Mouse (Mus musculus) B cell, adult 62 days (primary cell): Measurements from ENCODE around the gene Tlr7. TPM values are rescaled to one million over a fixed set of nuclear protein-coding genes. Genes with fewer than 3 reads are reported as not detected.

Experiments
- total RNA-seq: library from RNA; stranded (reverse); gene quantifications from 4 replicates; pipeline ENCODE4 v1.2.4, GENCODE M21; 2023

The Tlr7 gene
- 34.2 to 43.2 TPM (median 39.4 TPM) in 4 replicates for total RNA-seq

DNA sequence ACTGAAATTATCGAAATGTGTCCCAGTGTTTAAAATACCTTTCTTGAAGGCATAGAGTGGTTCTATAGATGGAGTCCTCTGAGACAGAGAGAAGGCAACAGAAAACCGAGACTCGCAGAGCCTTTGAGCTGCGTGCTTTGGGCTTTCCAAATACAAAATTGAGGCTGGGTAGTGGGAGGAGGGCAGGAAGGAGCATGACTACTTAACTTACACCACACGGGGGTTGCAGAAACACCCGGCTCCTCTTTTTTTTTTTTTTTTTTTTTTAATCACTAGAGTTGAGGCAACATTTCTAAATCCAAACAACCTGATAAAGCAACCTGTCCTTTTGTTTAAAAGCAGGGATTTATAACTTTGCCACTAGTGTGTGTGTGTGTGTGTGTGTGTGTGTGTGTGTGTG is at the start of gene Tlr7:
TSS of gene Tlr7 (minus strand) at position 160 of the 400 bp plus-strand sequence.

DNA sequence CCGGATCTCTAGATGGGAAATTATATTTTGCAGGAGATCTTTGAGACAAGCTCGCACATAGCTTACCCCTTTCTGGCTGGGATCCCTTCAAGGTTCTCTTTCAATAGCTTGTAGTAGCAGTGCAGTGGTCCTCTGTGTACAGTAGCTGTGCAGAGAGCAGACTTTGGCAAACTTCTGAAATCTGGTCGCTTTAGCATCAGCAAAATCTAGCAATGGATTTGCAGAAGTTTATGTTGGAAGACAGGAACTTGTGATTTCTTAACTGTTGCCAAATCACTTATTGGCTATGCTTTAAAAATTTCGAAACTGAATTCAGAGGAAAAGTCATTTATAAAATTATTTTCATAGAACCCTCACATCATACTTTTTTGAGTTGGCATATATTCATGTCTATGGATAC is 66.3 kb downstream of the Tlr7 start, which contains the start of gene Tlr8:
TSS of gene Tlr8 (minus strand) at position 244 of the 400 bp plus-strand sequence.

Other genes with a start within 250 kb of the Tlr7 start
- 3,204 to 3,411 TPM (median 3,325 TPM) in 4 replicates for gene Tmsb4x, start 121.2 kb downstream of the Tlr7 start, total RNA-seq
- not detected in 4 replicates for gene Tlr8, start 66.2 kb downstream of the Tlr7 start, total RNA-seq
- gene Prps2, start 52.2 kb upstream of the Tlr7 start, total RNA-seq, result 40.9 to 48.9 TPM (median 42.8 TPM) in 4 replicates